Mouse (Mus musculus): ENCODE data around the gene Acap2. TPM values are rescaled to one million over a fixed set of nuclear protein-coding genes. Genes with fewer than 3 reads are reported as not detected.

The Acap2 gene
- total RNA-seq, 1 experiment = 23.4 TPM

GRCm38 (mm10) chr16:31169596-31169995 is 31.4 kb downstream of the Acap2 start:
- H3K9ac ChIP-seq (ENCODE audit: insufficient read depth, low read depth, low read length, poor library complexity, severe bottlenecking) = no peak overlapping the region
- H3K4me1 ChIP-seq (ENCODE audit: control insufficient read depth in 2 of 2, insufficient read depth in 2 of 2, low read length in 2 of 2, poor library complexity in 1 of 2) = peaks cover 6 to 9% of the 10 kb centered on the region in 2 experiments
- no peaks in the 10 kb centered on the region for H3K36me3 ChIP-seq (ENCODE audit: control insufficient read depth, insufficient read depth, low read length, poor library complexity, severe bottlenecking)
- no peak for TF ChIP-seq ZC3H11A (IDR thresholded peaks at IDR 0.05; ENCODE audit: borderline replicate concordance, low read depth, low read length)
- no peak for TF ChIP-seq MAFK (IDR thresholded peaks at IDR 0.05; ENCODE audit: insufficient read depth, low read depth, low read length)
- TF ChIP-seq CHD2 (IDR thresholded peaks at IDR 0.05; ENCODE audit: low read depth, low read length) = no peak
- TF ChIP-seq ZNF384 (IDR thresholded peaks at IDR 0.05; ENCODE audit: low read depth, low read length) = no peak
- no peak for TF ChIP-seq HCFC1 (IDR thresholded peaks at IDR 0.05; ENCODE audit: borderline replicate concordance, insufficient read depth, low read length)
- H3K4me3 ChIP-seq (ENCODE audit: insufficient read depth in 1 of 2, low read depth in 1 of 2, low read length in 2 of 2, poor library complexity in 1 of 2, severe bottlenecking in 1 of 2) = no peak overlapping the region
- no peak overlapping the region; the same call in 1 of the 2 replicates for H3K27ac ChIP-seq (ENCODE audit: insufficient read depth, low read depth, low read length, poor library complexity, severe bottlenecking)
- in situ Hi-C loops (cut with MboI; ENCODE audit: low sequenced_read_pairs in 2 of 2, unreplicated experiment in 2 of 2) = no loop called here
- DNase-seq (ENCODE audit: low read depth, low spot score) = peak; percentile 40
- no peaks in the 10 kb centered on the region for H3K9me3 ChIP-seq (ENCODE audit: control insufficient read depth, insufficient read depth, low read depth, low read length)

GRCm38 (mm10) chr16:31167934-31168333 is 33.1 kb downstream of the Acap2 start:
- no peak for DNase-seq (ENCODE audit: low read depth, low spot score)
- Histone ChIP-seq H3K4me3 (ENCODE audit: insufficient read depth in 1 of 2, low read depth in 1 of 2, low read length in 2 of 2, poor library complexity in 1 of 2, severe bottlenecking in 1 of 2) (no peak overlapping the region), H3K4me1 (ENCODE audit: control insufficient read depth in 2 of 2, insufficient read depth in 2 of 2, low read length in 2 of 2, poor library complexity in 1 of 2) (peaks cover 6 to 9% of the 10 kb centered on the region in 2 experiments), H3K27ac (ENCODE audit: insufficient read depth, low read depth, low read length, poor library complexity, severe bottlenecking) (no peak overlapping the region), H3K9ac (ENCODE audit: insufficient read depth, low read depth, low read length, poor library complexity, severe bottlenecking) (no peak overlapping the region), H3K36me3 (ENCODE audit: control insufficient read depth, insufficient read depth, low read length, poor library complexity, severe bottlenecking) (no peaks in the 10 kb centered on the region; the same call in 1 of the 2 replicates), H3K9me3 (ENCODE audit: control insufficient read depth, insufficient read depth, low read depth, low read length) (no peaks in the 10 kb centered on the region)
- no peak for TF ChIP-seq ZNF384 (IDR thresholded peaks at IDR 0.05; ENCODE audit: low read depth, low read length)
- TF ChIP-seq ZC3H11A (IDR thresholded peaks at IDR 0.05; ENCODE audit: borderline replicate concordance, low read depth, low read length) = no peak
- TF ChIP-seq HCFC1 (IDR thresholded peaks at IDR 0.05; ENCODE audit: borderline replicate concordance, insufficient read depth, low read length) = no peak
- no peak for TF ChIP-seq MAFK (IDR thresholded peaks at IDR 0.05; ENCODE audit: insufficient read depth, low read depth, low read length)
- TF ChIP-seq CHD2 (IDR thresholded peaks at IDR 0.05; ENCODE audit: low read depth, low read length) = no peak
- in situ Hi-C loops (cut with MboI; ENCODE audit: low sequenced_read_pairs in 2 of 2, unreplicated experiment in 2 of 2) = no loop called here

GRCm38 (mm10) chr16:31167017-31167887 is 33.8 kb downstream of the Acap2 start:
- Histone ChIP-seq H3K27ac (ENCODE audit: insufficient read depth, low read depth, low read length, poor library complexity, severe bottlenecking) (no peak overlapping the region), H3K36me3 (ENCODE audit: control insufficient read depth, insufficient read depth, low read length, poor library complexity, severe bottlenecking) (no peaks in the 10 kb centered on the region; the same call in 1 of the 2 replicates), H3K4me1 (ENCODE audit: control insufficient read depth in 2 of 2, insufficient read depth in 2 of 2, low read length in 2 of 2, poor library complexity in 1 of 2) (peaks cover 6 to 7% of the 10 kb centered on the region in 2 experiments), H3K4me3 (ENCODE audit: insufficient read depth in 1 of 2, low read depth in 1 of 2, low read length in 2 of 2, poor library complexity in 1 of 2, severe bottlenecking in 1 of 2) (no peak overlapping the region), H3K9ac (ENCODE audit: insufficient read depth, low read depth, low read length, poor library complexity, severe bottlenecking) (no peak overlapping the region), H3K9me3 (ENCODE audit: control insufficient read depth, insufficient read depth, low read depth, low read length) (no peaks in the 10 kb centered on the region)
- TF ChIP-seq ZC3H11A (IDR thresholded peaks at IDR 0.05; ENCODE audit: borderline replicate concordance, low read depth, low read length) = no peak
- no peak for TF ChIP-seq ZNF384 (IDR thresholded peaks at IDR 0.05; ENCODE audit: low read depth, low read length)
- no peak for TF ChIP-seq HCFC1 (IDR thresholded peaks at IDR 0.05; ENCODE audit: borderline replicate concordance, insufficient read depth, low read length)
- TF ChIP-seq CHD2 (IDR thresholded peaks at IDR 0.05; ENCODE audit: low read depth, low read length) = no peak
- TF ChIP-seq MAFK (IDR thresholded peaks at IDR 0.05; ENCODE audit: insufficient read depth, low read depth, low read length) = no peak
- DNase-seq (ENCODE audit: low read depth, low spot score) = no peak
- in situ Hi-C loops (cut with MboI; ENCODE audit: low sequenced_read_pairs in 2 of 2, unreplicated experiment in 2 of 2) = no loop called here

GRCm38 (mm10) chr16:31165907-31166306 is 35.1 kb downstream of the Acap2 start:
- no peaks in the 10 kb centered on the region for H3K9me3 ChIP-seq (ENCODE audit: control insufficient read depth, insufficient read depth, low read depth, low read length)
- no peak overlapping the region for H3K4me3 ChIP-seq (ENCODE audit: insufficient read depth in 1 of 2, low read depth in 1 of 2, low read length in 2 of 2, poor library complexity in 1 of 2, severe bottlenecking in 1 of 2)
- TF ChIP-seq MAFK (IDR thresholded peaks at IDR 0.05; ENCODE audit: insufficient read depth, low read depth, low read length) = no peak
- H3K36me3 ChIP-seq (ENCODE audit: control insufficient read depth, insufficient read depth, low read length, poor library complexity, severe bottlenecking) = no peaks in the 10 kb centered on the region; the same call in 1 of the 2 replicates
- no peak overlapping the region for H3K9ac ChIP-seq (ENCODE audit: insufficient read depth, low read depth, low read length, poor library complexity, severe bottlenecking)
- in situ Hi-C loops (cut with MboI; ENCODE audit: low sequenced_read_pairs in 2 of 2, unreplicated experiment in 2 of 2) = no loop called here
- DNase-seq (ENCODE audit: low read depth, low spot score) = no peak
- peaks cover 5 to 6% of the 10 kb centered on the region in 2 experiments for H3K4me1 ChIP-seq (ENCODE audit: control insufficient read depth in 2 of 2, insufficient read depth in 2 of 2, low read length in 2 of 2, poor library complexity in 1 of 2)
- H3K27ac ChIP-seq (ENCODE audit: insufficient read depth, low read depth, low read length, poor library complexity, severe bottlenecking) = no peak overlapping the region
